Comparison of ENCODE assay signal across 12 mouse cellular contexts in genomic region chr2:74451038-74451437, GRCm38 (mm10).
DNase-seq lines count a peak whose midpoint lies in the region; ATAC-seq lines count a peak whose summit lies in the region.
"Had no signal": no experiment of that assay in that cellular context is flagged by ENCODE, and none has a peak within 500 bp of the region (broad histone marks: within the 10 kb centered on the region; RNA-seq: fewer than 3 reads in every experiment).

No protein-coding gene starts in this region.

- peak; percentile 80 for DNase-seq in midbrain, embryonic 14.5 days
- DNase-seq in adrenal gland, postnatal 25 days: no peak
- DNase-seq in thymus, postnatal 10 days (ENCODE audit: low spot score in 2 of 2): no peak
- no peak for DNase-seq in spleen, adult 18-20 months
- DNase-seq in kidney, adult 11 months: no peak
- DNase-seq: cerebellum, adult 9-10 months; thymus, postnatal 14 days had no signal

- H3K27me3 ChIP-seq in embryonic facial prominence, embryonic 13.5 days: 0 out of 2 replicates have a peak, but pooled peaks cover 6% of the 10 kb centered on the region
- peaks cover 61% of the 10 kb centered on the region for H3K27me3 ChIP-seq in forebrain, embryonic 12.5 days
- H3K27me3 ChIP-seq in hindbrain, embryonic 16.5 days (replicated peaks; ENCODE audit: control insufficient read depth, insufficient read depth, low read length): no peaks in the 10 kb centered on the region
- peaks cover 4% of the 10 kb centered on the region; the same call in 1 of the 2 replicates for H3K27me3 ChIP-seq in midbrain, embryonic 14.5 days (ENCODE audit: control insufficient read depth, insufficient read depth, low read length)
- H3K27me3 ChIP-seq: heart, embryonic 12.5 days had no signal

- H3K4me2 ChIP-seq in embryonic facial prominence, embryonic 13.5 days: peak overlapping the region; percentile 28
- H3K4me2 ChIP-seq in forebrain, embryonic 12.5 days: peak overlapping the region; percentile 31
- peak overlapping the region; percentile 32 for H3K4me2 ChIP-seq in hindbrain, embryonic 16.5 days (ENCODE audit: low read length)
- H3K4me2 ChIP-seq in midbrain, embryonic 14.5 days (ENCODE audit: low read length): peak overlapping the region; percentile 39
- H3K4me2 ChIP-seq: heart, embryonic 12.5 days; lung, embryonic 14.5 days had no signal

- no peak overlapping the region for H3K4me3 ChIP-seq in embryonic facial prominence, embryonic 13.5 days
- H3K4me3 ChIP-seq in forebrain, embryonic 12.5 days (replicated peaks): no peak overlapping the region
- H3K4me3 ChIP-seq in hindbrain, embryonic 16.5 days (ENCODE audit: low read length): no peak overlapping the region
- no peak overlapping the region for H3K4me3 ChIP-seq in midbrain, embryonic 14.5 days (replicated peaks; ENCODE audit: low read depth, low read length)
- H3K4me3 ChIP-seq: heart, embryonic 12.5 days had no signal

- H3K9ac ChIP-seq in embryonic facial prominence, embryonic 13.5 days: no peak overlapping the region
- no peak overlapping the region for H3K9ac ChIP-seq in forebrain, embryonic 12.5 days
- H3K9ac ChIP-seq in hindbrain, embryonic 16.5 days (ENCODE audit: low read depth, low read length): no peak overlapping the region
- no peak overlapping the region for H3K9ac ChIP-seq in midbrain, embryonic 14.5 days (replicated peaks; ENCODE audit: low read length)
- H3K9ac ChIP-seq: heart, embryonic 12.5 days; lung, embryonic 14.5 days had no signal

- H3K4me1 ChIP-seq in embryonic facial prominence, embryonic 13.5 days: peaks cover 15% of the 10 kb centered on the region
- H3K4me1 ChIP-seq in forebrain, embryonic 12.5 days: peaks cover 30% of the 10 kb centered on the region
- H3K4me1 ChIP-seq in hindbrain, embryonic 16.5 days (ENCODE audit: control insufficient read depth, insufficient read depth, low read depth, low read length): peaks cover 16% of the 10 kb centered on the region
- peaks cover 31% of the 10 kb centered on the region for H3K4me1 ChIP-seq in midbrain, embryonic 14.5 days (ENCODE audit: control insufficient read depth, insufficient read depth, low read length)
- H3K4me1 ChIP-seq: heart, embryonic 12.5 days had no signal

- no peak overlapping the region for H3K27ac ChIP-seq in embryonic facial prominence, embryonic 13.5 days
- H3K27ac ChIP-seq in forebrain, embryonic 12.5 days: 0 out of 2 replicates have a peak overlapping the region, but pooled peaks have one; percentile 50
- H3K27ac ChIP-seq in hindbrain, embryonic 16.5 days (ENCODE audit: low read depth, low read length): no peak overlapping the region
- peak overlapping the region; percentile 72 for H3K27ac ChIP-seq in midbrain, embryonic 14.5 days (replicated peaks; ENCODE audit: low read depth, low read length)

- H3K9me3 ChIP-seq in embryonic facial prominence, embryonic 13.5 days: no peaks in the 10 kb centered on the region
- H3K9me3 ChIP-seq in forebrain, embryonic 12.5 days: no peaks in the 10 kb centered on the region
- no peaks in the 10 kb centered on the region for H3K9me3 ChIP-seq in hindbrain, embryonic 16.5 days (ENCODE audit: control insufficient read depth, low read length)
- no peaks in the 10 kb centered on the region for H3K9me3 ChIP-seq in midbrain, embryonic 14.5 days (ENCODE audit: control insufficient read depth, low read length)
- H3K9me3 ChIP-seq: heart, embryonic 12.5 days had no signal

- 34% methylated on average over 4 of the region's 4 CpGs for WGBS in embryonic facial prominence, embryonic 13.5 days
- WGBS in forebrain, embryonic 12.5 days: 9% methylated on average over 4 of the region's 4 CpGs
- WGBS in hindbrain, embryonic 16.5 days: 10% methylated on average over 4 of the region's 4 CpGs
- WGBS in midbrain, embryonic 14.5 days: 8% methylated on average over 4 of the region's 4 CpGs

- H3K36me3 ChIP-seq in embryonic facial prominence, embryonic 13.5 days: no peaks in the 10 kb centered on the region
- no peaks in the 10 kb centered on the region for H3K36me3 ChIP-seq in forebrain, embryonic 12.5 days (replicated peaks)
- no peaks in the 10 kb centered on the region for H3K36me3 ChIP-seq in hindbrain, embryonic 16.5 days (ENCODE audit: control insufficient read depth, insufficient read depth, low read length)
- H3K36me3 ChIP-seq in midbrain, embryonic 14.5 days (ENCODE audit: control insufficient read depth, insufficient read depth, low read length): no peaks in the 10 kb centered on the region
- H3K36me3 ChIP-seq: heart, embryonic 12.5 days had no signal

- no peak for ATAC-seq in embryonic facial prominence, embryonic 13.5 days (ENCODE audit: insufficient number of reproducible peaks, insufficient read depth, low FRiP score, low TSS enrichment, low read depth)
- ATAC-seq in forebrain, embryonic 12.5 days (ENCODE audit: low FRiP score): peak; percentile 83
- ATAC-seq in hindbrain, embryonic 16.5 days: peak; percentile 89
- ATAC-seq in midbrain, embryonic 14.5 days (ENCODE audit: low FRiP score, low TSS enrichment): peak; percentile 62; the same call in 1 of the 2 replicates

Comparison
In these comparisons a context has a peak if more than half of its experiments do, and no peak if none do; other contexts are left out.
1. H3K27ac ChIP-seq: peak in forebrain, embryonic 12.5 days (single experiment) and midbrain, embryonic 14.5 days (single experiment); none in embryonic facial prominence, embryonic 13.5 days (single experiment) and hindbrain, embryonic 16.5 days (single experiment).
2. Peak in every context shown above with its lines, with median percentiles within 50 percentile points of each other: H3K4me2 ChIP-seq.